ENCODE assay signal across 16 mouse cellular contexts in the genomic region with DNA sequence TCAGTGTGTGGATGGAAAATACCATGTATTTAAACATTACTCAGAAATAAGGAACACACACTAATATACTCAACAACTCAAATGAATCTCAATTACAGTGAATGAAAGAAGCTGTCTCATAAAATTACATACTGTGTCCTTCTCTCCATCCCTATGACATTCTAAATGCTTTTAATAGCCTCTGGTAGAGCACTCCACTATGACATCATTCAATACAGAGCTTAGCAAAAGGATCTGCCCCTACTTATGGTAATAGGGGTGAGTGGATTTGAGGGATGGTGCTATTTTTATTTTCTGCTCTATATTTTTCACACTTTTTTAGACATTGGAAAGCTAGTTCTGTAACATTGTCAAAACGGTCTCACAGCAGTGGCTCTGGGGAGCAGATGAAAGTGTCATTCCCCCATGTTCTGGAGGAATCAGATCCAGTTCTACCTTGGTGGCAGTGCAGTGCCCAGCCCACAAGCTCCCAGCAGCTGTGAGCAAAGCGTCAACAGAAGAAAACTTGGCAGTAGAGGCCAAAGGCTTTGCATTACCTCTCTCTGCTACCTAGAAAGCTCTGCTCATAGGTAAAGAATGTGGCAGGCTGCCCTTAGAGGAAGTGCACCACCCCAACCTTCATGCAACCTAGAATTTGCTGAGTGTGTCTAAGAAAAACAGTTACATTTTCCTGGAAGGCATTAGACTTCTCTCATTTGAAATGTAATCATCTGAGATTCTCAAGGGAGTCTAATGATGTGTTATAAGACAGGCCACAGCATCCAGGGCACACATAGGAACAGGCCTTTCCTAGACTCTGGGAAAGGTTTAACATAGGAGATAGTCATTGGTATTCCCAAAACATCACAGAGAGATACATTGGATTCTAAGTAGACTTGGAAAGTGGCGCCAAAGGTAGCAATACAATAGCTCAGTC.
DNase-seq lines count a peak whose midpoint lies in the region; ATAC-seq and TF ChIP-seq lines count a peak whose summit lies in the region.
"Had no signal": no experiment of that assay in that cellular context is flagged by ENCODE, and none has a peak within 500 bp of the region (broad histone marks: within the 10 kb centered on the region; RNA-seq: fewer than 3 reads in every experiment).

No protein-coding gene starts in this region.

- no peak for TF ChIP-seq CTCF in lung, embryonic 14.5 days (IDR thresholded peaks at IDR 0.05; ENCODE audit: low read depth)
- TF ChIP-seq CTCF in hindbrain, postnatal 0 days (IDR thresholded peaks at IDR 0.05; ENCODE audit: low read depth), result no peak

- no peak for DNase-seq in frontal cortex, postnatal 36 days (ENCODE audit: low spot score in 2 of 2)
- DNase-seq in lung, embryonic 14.5 days, result peak; percentile 46
- DNase-seq in lung, adult 18-20 months, result no peak
- peak; percentile 25 for DNase-seq in brain, adult 2 months (ENCODE audit: low read depth, low spot score)
- no peak for DNase-seq in hindbrain, postnatal 0 days (ENCODE audit: low spot score)
- no peak for DNase-seq in spleen, postnatal 14 days (ENCODE audit: low spot score in 2 of 2)
- DNase-seq: adrenal gland, postnatal 10 days; cerebellum, adult 2 months; cerebellum, postnatal 10 days; gastrocnemius, adult 2 months; gastrocnemius, postnatal 25 days had no signal

- H3K9me3 ChIP-seq in lung, embryonic 14.5 days (ENCODE audit: low read depth, low read length), result no peaks in the 10 kb centered on the region
- H3K9me3 ChIP-seq in limb, embryonic 15.5 days, result no peaks in the 10 kb centered on the region
- no peaks in the 10 kb centered on the region; the same call in 1 of the 2 replicates for H3K9me3 ChIP-seq in hindbrain, postnatal 0 days (ENCODE audit: low read length)

- H3K27me3 ChIP-seq in lung, embryonic 14.5 days (ENCODE audit: insufficient read depth, low read length), result no peaks in the 10 kb centered on the region
- no peaks in the 10 kb centered on the region for H3K27me3 ChIP-seq in limb, embryonic 15.5 days
- H3K27me3 ChIP-seq in hindbrain, postnatal 0 days (ENCODE audit: insufficient read depth, low read length), result no peaks in the 10 kb centered on the region

- H3K36me3 ChIP-seq in lung, embryonic 14.5 days (ENCODE audit: insufficient read depth), result no peaks in the 10 kb centered on the region
- H3K36me3 ChIP-seq in limb, embryonic 15.5 days, result no peaks in the 10 kb centered on the region
- H3K36me3 ChIP-seq in hindbrain, postnatal 0 days (ENCODE audit: insufficient read depth, low read length), result no peaks in the 10 kb centered on the region
- H3K36me3 ChIP-seq: hindbrain, embryonic 10.5 days had no signal

- H3K9ac ChIP-seq in lung, embryonic 14.5 days, result no peak overlapping the region
- no peak overlapping the region for H3K9ac ChIP-seq in limb, embryonic 15.5 days
- H3K9ac ChIP-seq in hindbrain, postnatal 0 days (replicated peaks; ENCODE audit: low read length), result no peak overlapping the region
- H3K9ac ChIP-seq: hindbrain, embryonic 14.5 days had no signal

- peak; percentile 55; the same call in 1 of the 2 replicates for ATAC-seq in frontal cortex, adult (ENCODE audit: low TSS enrichment)
- ATAC-seq in lung, embryonic 14.5 days (ENCODE audit: insufficient read depth), result no peak
- peak; percentile 82 for ATAC-seq in limb, embryonic 15.5 days (ENCODE audit: insufficient number of reproducible peaks, low FRiP score, low TSS enrichment, low read depth)
- ATAC-seq in hindbrain, postnatal 0 days, result no peak
- ATAC-seq: forebrain, embryonic 16.5 days had no signal

- no peaks in the 10 kb centered on the region; the same call in 1 of the 2 replicates for H3K4me1 ChIP-seq in lung, embryonic 14.5 days (ENCODE audit: insufficient read depth)
- 0 out of 2 replicates have a peak, but pooled peaks cover 5% of the 10 kb centered on the region for H3K4me1 ChIP-seq in limb, embryonic 15.5 days
- H3K4me1 ChIP-seq in hindbrain, postnatal 0 days (ENCODE audit: insufficient read depth, low read length), result no peaks in the 10 kb centered on the region
- H3K4me1 ChIP-seq: hindbrain, embryonic 10.5 days had no signal

- H3K27ac ChIP-seq in lung, embryonic 14.5 days (ENCODE audit: low read depth), result no peak overlapping the region
- no peak overlapping the region for H3K27ac ChIP-seq in limb, embryonic 15.5 days
- no peak overlapping the region for H3K27ac ChIP-seq in hindbrain, postnatal 0 days
- H3K27ac ChIP-seq: gastrocnemius, adult 2 months; hindbrain, embryonic 10.5 days; hindbrain, embryonic 14.5 days had no signal

- H3K4me2 ChIP-seq in lung, embryonic 14.5 days, result no peak overlapping the region
- H3K4me2 ChIP-seq in limb, embryonic 15.5 days, result no peak overlapping the region
- H3K4me2 ChIP-seq in hindbrain, postnatal 0 days (ENCODE audit: low read depth, low read length), result no peak overlapping the region
- H3K4me2 ChIP-seq: hindbrain, embryonic 14.5 days had no signal

- H3K4me3 ChIP-seq in lung, embryonic 14.5 days (ENCODE audit: low read depth, low read length), result no peak overlapping the region
- no peak overlapping the region for H3K4me3 ChIP-seq in limb, embryonic 15.5 days
- H3K4me3 ChIP-seq in hindbrain, postnatal 0 days (ENCODE audit: low read length), result no peak overlapping the region
- H3K4me3 ChIP-seq: gastrocnemius, adult 2 months; hindbrain, embryonic 10.5 days had no signal

- WGBS in lung, embryonic 14.5 days, result 59% methylated on average over 3 of the region's 3 CpGs
- WGBS in limb, embryonic 15.5 days, result 57% methylated on average over 3 of the region's 3 CpGs
- 84% methylated on average over 3 of the region's 3 CpGs for WGBS in hindbrain, postnatal 0 days

Comparison
In these comparisons a context has a peak if more than half of its experiments do, and no peak if none do; other contexts are left out.
1. DNase-seq: peak in lung, embryonic 14.5 days (single experiment) and brain, adult 2 months (single experiment); none in frontal cortex, postnatal 36 days (0 of 2), lung, adult 18-20 months (0 of 2), hindbrain, postnatal 0 days (single experiment) and spleen, postnatal 14 days (0 of 2).
2. ATAC-seq: peak in frontal cortex, adult (single experiment) and limb, embryonic 15.5 days (single experiment); none in lung, embryonic 14.5 days (single experiment) and hindbrain, postnatal 0 days (single experiment).